In the genomic region with DNA sequence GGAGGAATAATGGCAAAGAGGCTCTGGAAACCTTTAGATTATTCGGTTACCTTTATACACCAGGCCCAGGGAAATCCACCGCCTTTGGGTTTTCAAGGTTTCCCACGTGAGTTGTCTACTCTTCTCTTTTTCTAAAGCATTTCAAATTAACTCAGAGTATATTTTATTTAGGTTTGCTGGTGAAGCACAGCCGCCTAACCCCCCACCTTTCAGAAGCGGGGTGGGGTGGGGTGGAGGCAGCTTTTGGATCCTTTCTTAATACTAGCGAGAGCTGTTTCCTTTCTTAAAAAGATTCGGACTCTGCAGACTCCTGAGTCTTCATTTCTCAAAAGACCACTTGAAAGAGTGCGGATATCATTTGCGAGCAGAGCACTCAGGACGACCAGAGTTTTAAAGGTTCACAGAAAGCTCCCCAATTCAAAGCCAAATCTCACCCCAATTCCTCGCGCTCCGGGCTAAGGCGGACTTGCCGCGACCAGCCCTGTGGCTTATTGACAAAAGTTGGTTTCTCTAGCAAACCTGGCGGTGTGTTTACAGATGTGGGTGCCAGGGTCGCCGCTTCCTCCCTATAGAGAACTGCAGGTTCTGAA, we compare ENCODE assay signal across 7 mouse cellular contexts. TPM values are rescaled to one million over a fixed set of nuclear protein-coding genes. Genes with fewer than 3 reads are reported as not detected.
A peak's percentile ranks its signal among the peaks of the same experiment; 100 is the strongest.
DNase-seq lines count a peak whose midpoint lies in the region; ATAC-seq and TF ChIP-seq lines count a peak whose summit lies in the region.

No protein-coding gene starts in this region.

- no peak overlapping the region for H3K9ac ChIP-seq in intestine, embryonic 15.5 days
- H3K9ac ChIP-seq in midbrain, embryonic 16.5 days (ENCODE audit: low read depth, low read length), result peak overlapping the region; percentile 16; the same call in 1 of the 2 replicates

- 19% methylated on average over 19 of the region's 19 CpGs for WGBS in intestine, embryonic 15.5 days
- WGBS in midbrain, embryonic 16.5 days, result 5% methylated on average over 19 of the region's 19 CpGs

- H3K4me3 ChIP-seq in embryonic fibroblast, embryonic 13.5 days (ENCODE audit: insufficient read depth, low read length), result peak overlapping the region; percentile 54; the same call in 1 of the 2 replicates
- H3K4me3 ChIP-seq in intestine, embryonic 15.5 days (replicated peaks), result no peak overlapping the region
- H3K4me3 ChIP-seq in midbrain, embryonic 16.5 days (ENCODE audit: low read depth, low read length), result peak overlapping the region; percentile 81

- TF ChIP-seq CTCF in embryonic fibroblast, embryonic 13.5 days (IDR thresholded peaks at IDR 0.05; ENCODE audit: borderline replicate concordance, insufficient read depth, low read length), result no peak

- peak overlapping the region; percentile 84 for H3K4me2 ChIP-seq in intestine, embryonic 15.5 days (replicated peaks)
- peak overlapping the region; percentile 98 for H3K4me2 ChIP-seq in midbrain, embryonic 16.5 days (ENCODE audit: low read length)

- H3K9me3 ChIP-seq in intestine, embryonic 15.5 days, result no peaks in the 10 kb centered on the region
- H3K9me3 ChIP-seq in midbrain, embryonic 16.5 days (replicated peaks; ENCODE audit: control insufficient read depth, low read length, poor library complexity, severe bottlenecking), result no peaks in the 10 kb centered on the region

- no peak overlapping the region for H3K27ac ChIP-seq in embryonic fibroblast, embryonic 13.5 days (ENCODE audit: insufficient read depth, low read length)
- no peak overlapping the region for H3K27ac ChIP-seq in intestine, embryonic 15.5 days
- no peak overlapping the region; the same call in 1 of the 2 replicates for H3K27ac ChIP-seq in midbrain, embryonic 16.5 days (ENCODE audit: low read length)

- DNase-seq in embryo, embryonic 10 days (ENCODE audit: low spot score), result peak; percentile 41
- DNase-seq in frontal cortex, adult 2 months (ENCODE audit: extremely low spot score in 1 of 2, low spot score in 1 of 2), result no peak
- no peak for DNase-seq in urinary bladder, postnatal 14 days (ENCODE audit: low spot score)
- no peak for DNase-seq in ovary, postnatal 14 days (ENCODE audit: low spot score)

- no peaks in the 10 kb centered on the region for H3K4me1 ChIP-seq in embryonic fibroblast, embryonic 13.5 days (ENCODE audit: control insufficient read depth, insufficient read depth, low read length)
- H3K4me1 ChIP-seq in intestine, embryonic 15.5 days (replicated peaks), result peaks cover 16% of the 10 kb centered on the region; the same call in 1 of the 2 replicates
- H3K4me1 ChIP-seq in midbrain, embryonic 16.5 days (ENCODE audit: control insufficient read depth, insufficient read depth, low read length), result peaks cover 28% of the 10 kb centered on the region

- ATAC-seq in intestine, embryonic 15.5 days, result no peak
- no peak for ATAC-seq in midbrain, embryonic 16.5 days

- peaks cover 3% of the 10 kb centered on the region; the same call in 1 of the 2 replicates for H3K27me3 ChIP-seq in intestine, embryonic 15.5 days (replicated peaks)
- H3K27me3 ChIP-seq in midbrain, embryonic 16.5 days (ENCODE audit: control insufficient read depth, insufficient read depth, low read depth, low read length), result peaks cover 3% of the 10 kb centered on the region; the same call in 1 of the 2 replicates

- no peak for TF ChIP-seq POLR2A in embryonic fibroblast, embryonic 13.5 days (IDR thresholded peaks at IDR 0.05; ENCODE audit: low read depth, low read length)

- no peaks in the 10 kb centered on the region for H3K36me3 ChIP-seq in intestine, embryonic 15.5 days
- H3K36me3 ChIP-seq in midbrain, embryonic 16.5 days (ENCODE audit: control insufficient read depth, insufficient read depth, low read length), result no peaks in the 10 kb centered on the region

RNA-seq across cellular contexts. Expression of gene Foxp2, which starts 2.0 kb away (rescaled TPM):
- 4.5 and 10.2 TPM in 2 replicates for polyA plus RNA-seq in embryonic fibroblast, embryonic 13.5 days (2011; ENCODE audit: insufficient read length, low read depth, missing spikeins)
- polyA plus RNA-seq in intestine, embryonic 15.5 days (2015; fragmentation: Nextera tagmentation; extraction: Ambion mirVana), result 15.7 and 18.2 TPM in 2 replicates
- 90.8 and 93.0 TPM in 2 replicates for polyA plus RNA-seq in midbrain, embryonic 16.5 days (2015; fragmentation: Nextera tagmentation; extraction: Ambion mirVana)
- 7.2 TPM in 2 replicates for polyA plus RNA-seq in frontal cortex, adult 2 months (2012; rRNA removed)
